Mouse (Mus musculus): ENCODE data around the gene Il17f. TPM values are rescaled to one million over a fixed set of nuclear protein-coding genes. Genes with fewer than 3 reads are reported as not detected.
"Not testable (repeated sequence)": the region's sequence is repeated elsewhere in the genome, so short reads cannot be mapped to it uniquely, and the experiment has no call there.

The Il17f gene
- not detected in 2 replicates for polyA plus RNA-seq (2014; fragmentation: Nextera tagmentation; extraction: Ambion mirVana)

DNA sequence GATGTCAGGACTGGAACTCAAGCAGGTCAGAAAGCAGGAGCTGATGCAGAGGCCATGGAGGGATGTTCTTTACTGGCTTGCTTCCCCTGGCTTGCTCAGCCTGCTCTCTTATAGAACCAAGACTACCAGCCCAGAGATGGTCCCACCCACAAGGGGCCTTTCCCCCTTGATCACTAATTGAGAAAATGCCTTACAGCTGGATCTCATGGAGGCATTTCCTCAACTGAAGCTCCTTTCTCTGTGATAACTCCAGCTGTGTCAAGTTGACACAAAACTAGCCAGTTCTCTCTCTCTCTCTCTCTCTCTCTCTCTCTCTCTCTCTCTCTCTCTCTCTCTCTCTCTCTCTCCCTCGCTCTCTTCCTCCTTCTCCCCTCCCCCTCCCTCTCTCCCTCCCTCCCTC, at the start of gene Il17f:
Il17f (minus strand) TSS at position 101 of the 400 bp plus-strand sequence.
- H3K4me3 ChIP-seq (replicated peaks; ENCODE audit: low read depth, low read length); H3K27ac ChIP-seq (replicated peaks; ENCODE audit: low read depth, low read length); H3K4me1 ChIP-seq (ENCODE audit: control insufficient read depth, insufficient read depth, low read length); H3K36me3 ChIP-seq (ENCODE audit: control insufficient read depth, insufficient read depth, low read length); DNase-seq; H3K9ac ChIP-seq (replicated peaks; ENCODE audit: low read length); H3K9me3 ChIP-seq (ENCODE audit: control insufficient read depth, low read length); H3K4me2 ChIP-seq (ENCODE audit: low read length); ATAC-seq (ENCODE audit: low FRiP score, low TSS enrichment); H3K27me3 ChIP-seq (ENCODE audit: control insufficient read depth, insufficient read depth, low read length): not testable (repeated sequence)
- WGBS, result 80% methylated on average over 1 of the region's 1 CpGs

DNA sequence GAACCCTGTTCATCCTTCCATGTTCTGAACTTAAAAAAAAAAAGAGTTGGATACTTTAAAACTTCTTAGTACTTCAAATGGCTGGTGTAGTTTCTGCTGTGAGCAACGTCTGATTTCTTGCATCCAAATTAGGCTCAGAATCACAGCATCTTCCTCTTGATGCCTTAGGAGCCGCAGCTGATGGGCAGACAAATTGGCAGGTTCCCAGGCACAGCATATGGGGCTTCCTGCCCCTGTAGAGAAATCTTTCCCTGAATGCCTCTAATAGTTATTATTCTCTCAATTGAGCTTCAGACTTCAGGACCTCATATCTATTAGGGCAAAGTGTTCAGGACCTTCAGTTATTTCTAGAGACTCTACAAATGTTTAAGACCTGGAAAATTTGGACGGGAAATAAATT, 49.5 kb upstream of the Il17f start:
- Histone ChIP-seq H3K4me2 (ENCODE audit: low read length) (no peak overlapping the region), H3K4me3 (replicated peaks; ENCODE audit: low read depth, low read length) (no peak overlapping the region), H3K36me3 (ENCODE audit: control insufficient read depth, insufficient read depth, low read length) (no peaks in the 10 kb centered on the region), H3K9me3 (ENCODE audit: control insufficient read depth, low read length) (no peaks in the 10 kb centered on the region), H3K9ac (replicated peaks; ENCODE audit: low read length) (no peak overlapping the region), H3K27me3 (ENCODE audit: control insufficient read depth, insufficient read depth, low read length) (no peaks in the 10 kb centered on the region), H3K27ac (replicated peaks; ENCODE audit: low read depth, low read length) (no peak overlapping the region), H3K4me1 (ENCODE audit: control insufficient read depth, insufficient read depth, low read length) (peaks cover 2% of the 10 kb centered on the region; the same call in 1 of the 2 replicates)
- 76% methylated on average over 3 of the region's 3 CpGs for WGBS
- DNase-seq (peak; percentile 11), ATAC-seq (ENCODE audit: low FRiP score, low TSS enrichment) (no peak)

DNA sequence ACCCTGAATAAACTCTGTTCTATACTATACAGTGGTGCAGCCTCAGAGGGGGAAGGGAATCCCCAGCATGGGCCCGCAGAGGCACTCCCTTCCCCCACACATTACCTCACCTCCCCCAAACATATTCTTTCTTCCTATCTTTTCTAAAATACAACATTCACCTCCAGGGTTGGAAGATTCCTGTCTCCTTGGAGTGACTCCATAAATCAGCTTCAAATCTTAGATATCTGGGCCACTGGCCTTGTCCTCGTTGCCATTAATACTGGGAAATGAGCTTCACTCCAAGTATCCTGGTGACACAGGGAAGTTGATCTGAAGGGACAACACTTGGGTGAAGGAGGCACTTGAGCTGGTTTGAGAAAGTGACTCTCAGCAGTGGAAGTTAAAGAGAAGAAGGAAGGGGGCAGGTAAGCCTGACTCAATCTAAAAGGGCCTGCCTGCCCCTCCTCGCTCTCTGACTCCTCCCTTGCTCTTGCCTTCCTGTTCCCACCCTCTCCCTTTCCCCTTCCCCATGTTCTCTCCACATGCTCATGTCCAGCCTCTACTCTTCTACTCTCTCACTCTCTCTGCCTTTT, 46.2 kb upstream of the Il17f start:
- H3K4me2 ChIP-seq (ENCODE audit: low read length), result no peak overlapping the region
- no peaks in the 10 kb centered on the region for H3K4me1 ChIP-seq (ENCODE audit: control insufficient read depth, insufficient read depth, low read length)
- no peak overlapping the region for H3K27ac ChIP-seq (replicated peaks; ENCODE audit: low read depth, low read length)
- H3K9me3 ChIP-seq (ENCODE audit: control insufficient read depth, low read length), result no peaks in the 10 kb centered on the region
- H3K9ac ChIP-seq (replicated peaks; ENCODE audit: low read length), result no peak overlapping the region
- ATAC-seq (ENCODE audit: low FRiP score, low TSS enrichment) (no peak), DNase-seq (no peak)
- 87% methylated on average over 3 of the region's 3 CpGs for WGBS
- H3K4me3 ChIP-seq (replicated peaks; ENCODE audit: low read depth, low read length), result no peak overlapping the region
- no peaks in the 10 kb centered on the region for H3K27me3 ChIP-seq (ENCODE audit: control insufficient read depth, insufficient read depth, low read length)
- H3K36me3 ChIP-seq (ENCODE audit: control insufficient read depth, insufficient read depth, low read length), result no peaks in the 10 kb centered on the region

DNA sequence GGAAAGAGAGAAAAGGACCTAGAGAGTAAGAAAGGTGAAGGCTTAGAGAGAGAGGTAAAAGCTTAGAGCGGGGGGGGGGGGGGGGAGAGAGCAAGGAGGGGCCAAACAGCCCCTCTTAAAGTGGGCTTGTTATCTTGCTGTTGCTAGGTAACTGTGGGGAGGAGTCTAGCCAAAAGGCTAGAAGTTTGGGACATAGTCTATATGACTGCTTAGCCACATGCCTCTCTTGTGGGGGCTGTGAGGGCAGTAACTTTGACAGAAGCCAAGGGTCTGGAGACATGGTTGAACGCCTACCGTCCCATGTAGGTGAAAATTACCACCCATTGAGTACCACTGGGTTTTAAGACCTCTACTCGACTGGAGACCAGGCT, 42.7 kb upstream of the Il17f start:
- Histone ChIP-seq H3K27me3 (ENCODE audit: control insufficient read depth, insufficient read depth, low read length) (no peaks in the 10 kb centered on the region), H3K27ac (replicated peaks; ENCODE audit: low read depth, low read length) (no peak overlapping the region), H3K9me3 (ENCODE audit: control insufficient read depth, low read length) (no peaks in the 10 kb centered on the region), H3K4me1 (ENCODE audit: control insufficient read depth, insufficient read depth, low read length) (no peaks in the 10 kb centered on the region), H3K9ac (replicated peaks; ENCODE audit: low read length) (no peak overlapping the region), H3K4me3 (replicated peaks; ENCODE audit: low read depth, low read length) (no peak overlapping the region), H3K36me3 (ENCODE audit: control insufficient read depth, insufficient read depth, low read length) (no peaks in the 10 kb centered on the region), H3K4me2 (ENCODE audit: low read length) (no peak overlapping the region)
- WGBS, result 85% methylated on average over 3 of the region's 4 CpGs
- 0 out of 2 replicates have a peak, but pooled peaks have one; percentile 41 for ATAC-seq (ENCODE audit: low FRiP score, low TSS enrichment)
- no peak for DNase-seq

- H3K27me3 ChIP-seq (ENCODE audit: control insufficient read depth, insufficient read depth, low read length), result no peaks in the 10 kb centered on the region
- WGBS, result 76% methylated on average over 5 of the region's 5 CpGs
- H3K4me1 ChIP-seq (ENCODE audit: control insufficient read depth, insufficient read depth, low read length), result no peaks in the 10 kb centered on the region
- DNase-seq (no peak), ATAC-seq (ENCODE audit: low FRiP score, low TSS enrichment) (no peak)
- no peak overlapping the region for H3K27ac ChIP-seq (replicated peaks; ENCODE audit: low read depth, low read length)
- no peak overlapping the region for H3K9ac ChIP-seq (replicated peaks; ENCODE audit: low read length)
- H3K36me3 ChIP-seq (ENCODE audit: control insufficient read depth, insufficient read depth, low read length), result no peaks in the 10 kb centered on the region
- H3K9me3 ChIP-seq (ENCODE audit: control insufficient read depth, low read length), result no peaks in the 10 kb centered on the region
- H3K4me3 ChIP-seq (replicated peaks; ENCODE audit: low read depth, low read length), result no peak overlapping the region
- no peak overlapping the region for H3K4me2 ChIP-seq (ENCODE audit: low read length)
Measured at GRCm38 (mm10) chr1:20832473-20833140, 42.2 kb upstream of the Il17f start.

- Histone ChIP-seq H3K4me3 (replicated peaks; ENCODE audit: low read depth, low read length) (no peak overlapping the region), H3K36me3 (ENCODE audit: control insufficient read depth, insufficient read depth, low read length) (no peaks in the 10 kb centered on the region), H3K27me3 (ENCODE audit: control insufficient read depth, insufficient read depth, low read length) (no peaks in the 10 kb centered on the region), H3K4me1 (ENCODE audit: control insufficient read depth, insufficient read depth, low read length) (no peaks in the 10 kb centered on the region), H3K9ac (replicated peaks; ENCODE audit: low read length) (no peak overlapping the region), H3K9me3 (ENCODE audit: control insufficient read depth, low read length) (no peaks in the 10 kb centered on the region), H3K4me2 (ENCODE audit: low read length) (no peak overlapping the region), H3K27ac (replicated peaks; ENCODE audit: low read depth, low read length) (no peak overlapping the region)
- DNase-seq, result no peak
- 86% methylated on average over 1 of the region's 1 CpGs for WGBS
- ATAC-seq (ENCODE audit: low FRiP score, low TSS enrichment), result no peak
Measured at GRCm38 (mm10) chr1:20830546-20830945, 40.1 kb upstream of the Il17f start.

- 89% methylated on average over 2 of the region's 2 CpGs for WGBS
- H3K9me3 ChIP-seq (ENCODE audit: control insufficient read depth, low read length), result no peaks in the 10 kb centered on the region
- H3K36me3 ChIP-seq (ENCODE audit: control insufficient read depth, insufficient read depth, low read length), result no peaks in the 10 kb centered on the region
- ATAC-seq (ENCODE audit: low FRiP score, low TSS enrichment) (no peak), DNase-seq (no peak)
- H3K27ac ChIP-seq (replicated peaks; ENCODE audit: low read depth, low read length), result no peak overlapping the region
- H3K27me3 ChIP-seq (ENCODE audit: control insufficient read depth, insufficient read depth, low read length), result no peaks in the 10 kb centered on the region
- H3K4me2 ChIP-seq (ENCODE audit: low read length), result no peak overlapping the region
- no peaks in the 10 kb centered on the region for H3K4me1 ChIP-seq (ENCODE audit: control insufficient read depth, insufficient read depth, low read length)
- no peak overlapping the region for H3K4me3 ChIP-seq (replicated peaks; ENCODE audit: low read depth, low read length)
- H3K9ac ChIP-seq (replicated peaks; ENCODE audit: low read length), result no peak overlapping the region
Measured at GRCm38 (mm10) chr1:20828061-20828460, 37.6 kb upstream of the Il17f start.

DNA sequence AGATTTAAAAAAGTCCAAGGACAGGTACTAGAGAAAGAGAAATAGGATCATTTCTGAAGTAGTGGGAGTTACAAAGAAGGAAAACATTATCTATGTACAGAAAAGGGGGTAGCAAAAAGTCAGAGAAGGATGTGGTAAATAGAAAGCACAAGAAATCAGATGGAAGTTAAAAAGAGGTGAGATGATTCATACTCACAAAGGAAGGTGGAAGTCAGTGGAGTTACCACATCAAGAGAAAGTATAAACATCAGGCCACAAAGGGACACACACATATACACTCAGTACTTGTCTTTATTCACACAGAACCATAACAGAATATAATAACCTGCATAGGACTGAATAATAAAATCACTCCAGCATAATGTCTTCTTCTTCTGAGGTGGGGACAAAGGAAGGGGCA, 34.6 kb upstream of the Il17f start:
- Histone ChIP-seq H3K4me2 (ENCODE audit: low read length) (no peak overlapping the region), H3K27ac (replicated peaks; ENCODE audit: low read depth, low read length) (no peak overlapping the region), H3K36me3 (ENCODE audit: control insufficient read depth, insufficient read depth, low read length) (no peaks in the 10 kb centered on the region), H3K4me1 (ENCODE audit: control insufficient read depth, insufficient read depth, low read length) (no peaks in the 10 kb centered on the region), H3K9me3 (ENCODE audit: control insufficient read depth, low read length) (no peaks in the 10 kb centered on the region), H3K4me3 (replicated peaks; ENCODE audit: low read depth, low read length) (no peak overlapping the region), H3K27me3 (ENCODE audit: control insufficient read depth, insufficient read depth, low read length) (no peaks in the 10 kb centered on the region), H3K9ac (replicated peaks; ENCODE audit: low read length) (no peak overlapping the region)
- no peak for DNase-seq
- ATAC-seq (ENCODE audit: low FRiP score, low TSS enrichment), result no peak

- Histone ChIP-seq H3K27ac (replicated peaks; ENCODE audit: low read depth, low read length) (no peak overlapping the region), H3K4me2 (ENCODE audit: low read length) (no peak overlapping the region), H3K4me1 (ENCODE audit: control insufficient read depth, insufficient read depth, low read length) (no peaks in the 10 kb centered on the region), H3K9ac (replicated peaks; ENCODE audit: low read length) (no peak overlapping the region), H3K4me3 (replicated peaks; ENCODE audit: low read depth, low read length) (no peak overlapping the region), H3K36me3 (ENCODE audit: control insufficient read depth, insufficient read depth, low read length) (no peaks in the 10 kb centered on the region), H3K9me3 (ENCODE audit: control insufficient read depth, low read length) (no peaks in the 10 kb centered on the region), H3K27me3 (ENCODE audit: control insufficient read depth, insufficient read depth, low read length) (no peaks in the 10 kb centered on the region)
- WGBS, result 19% methylated on average over 2 of the region's 2 CpGs
- no peak for DNase-seq
- ATAC-seq (ENCODE audit: low FRiP score, low TSS enrichment), result no peak
Measured at GRCm38 (mm10) chr1:20823906-20824305, 33.5 kb upstream of the Il17f start.
